Mouse (Mus musculus): ENCODE data around the gene Vps18.

Vps18 gene

GRCm38 (mm10) chr2:119344537-119345138 lies 56.1 kb downstream of the Vps18 start:
- no peak for DNase-seq (ENCODE audit: low spot score in 2 of 2)

Data from urinary bladder, adult 18-20 months (tissue).